Mouse (Mus musculus) limb, embryonic 12.5 days (tissue): ENCODE measurements around the gene Sh3yl1. TPM values are rescaled to one million over a fixed set of nuclear protein-coding genes. Genes with fewer than 3 reads are reported as not detected.

Source experiments
- ATAC-seq: fragments of 200-750 bp; cut with Nextera tagmentation; 2 replicates; pipeline ENCODE4 v1.8.0; 2017; ENCODE audit warnings: low read depth, moderate TSS enrichment; ENCODE audit not compliant: insufficient number of reproducible peaks, insufficient read depth, low FRiP score, low TSS enrichment
- H3K27ac ChIP-seq: fragments of 300-500 bp; sonication (generic); 2 replicates; pipeline ENCODE4 v1.5.1; 2016; ENCODE audit warnings: mild to moderate bottlenecking, moderate library complexity
- H3K27me3 ChIP-seq: fragments of 300-500 bp; sonication (generic); 2 replicates; pipeline ENCODE4 v1.6.1; 2016; ENCODE audit warnings: mild to moderate bottlenecking, moderate library complexity
- H3K36me3 ChIP-seq: fragments of 300-500 bp; sonication (generic); 2 replicates; pipeline ENCODE4 v1.6.1; 2016; ENCODE audit warnings: mild to moderate bottlenecking, moderate library complexity
- H3K4me1 ChIP-seq: fragments of 300-500 bp; sonication (generic); replicated peaks from 2 replicates; pipeline ENCODE4 v1.6.1; 2016
- H3K4me2 ChIP-seq: fragments of 300-500 bp; sonication (generic); 2 replicates; pipeline ENCODE4 v1.6.1; 2016; ENCODE audit warnings: mild to moderate bottlenecking, moderate library complexity
- H3K4me3 ChIP-seq: fragments of 300-500 bp; sonication (generic); replicated peaks from 2 replicates; pipeline ENCODE4 v1.5.1; 2016; ENCODE audit warnings: mild to moderate bottlenecking
- H3K9ac ChIP-seq: fragments of 300-500 bp; sonication (generic); replicated peaks from 2 replicates; pipeline ENCODE4 v1.6.1; 2016; ENCODE audit warnings: mild to moderate bottlenecking, moderate library complexity
- H3K9me3 ChIP-seq: fragments of 300-500 bp; sonication (generic); 2 replicates; pipeline ENCODE4 v1.6.1; 2016; ENCODE audit warnings: mild to moderate bottlenecking, moderate library complexity
- WGBS: fragments of 180-500 bp; shearing (Covaris S2); methylation state at CpG from one replicate; pipeline ENCODE4 v1.1.7; 2016; 5-methylcytosine and 5-hydroxymethylcytosine counted together
- polyA plus RNA-seq: library from polyadenylated mRNA; unstranded; fragments of >200 nt; fragmentation: Nextera tagmentation; extraction: Ambion mirVana; gene quantifications from 2 replicates; pipeline ENCODE4 v1.2.1, GENCODE M21; 2016

Sh3yl1 gene
- polyA plus RNA-seq, 1 experiment from 2014 or later = 15.9 TPM

- Histone ChIP-seq H3K27me3 (no peaks in the 10 kb centered on the region), H3K4me1 (peaks cover 6% of the 10 kb centered on the region; the same call in 1 of the 2 replicates), H3K9ac (no peak overlapping the region), H3K36me3 (peaks cover 15% of the 10 kb centered on the region), H3K4me3 (no peak overlapping the region), H3K4me2 (no peak overlapping the region), H3K9me3 (no peaks in the 10 kb centered on the region), H3K27ac (no peak overlapping the region)
- WGBS = 47% methylated on average over 3 of the region's 3 CpGs
- no peak for ATAC-seq
Observed at GRCm38 (mm10) chr12:30944197-30944596, 32.7 kb downstream of the Sh3yl1 start.

- Histone ChIP-seq H3K27me3 (no peaks in the 10 kb centered on the region), H3K9ac (no peak overlapping the region), H3K9me3 (no peaks in the 10 kb centered on the region), H3K36me3 (no peaks in the 10 kb centered on the region), H3K4me2 (no peak overlapping the region), H3K27ac (no peak overlapping the region), H3K4me1 (no peaks in the 10 kb centered on the region), H3K4me3 (no peak overlapping the region)
- WGBS = 73% methylated on average over 2 of the region's 2 CpGs
- ATAC-seq = no peak
Observed at GRCm38 (mm10) chr12:30970700-30971099, 59.2 kb downstream of the Sh3yl1 start.

GRCm38 (mm10) chr12:31003795-31004194, 92.3 kb downstream of the Sh3yl1 start:
- no peak for ATAC-seq
- no peak overlapping the region for H3K4me2 ChIP-seq
- peaks cover 6% of the 10 kb centered on the region; the same call in 1 of the 2 replicates for H3K4me1 ChIP-seq
- no peaks in the 10 kb centered on the region for H3K9me3 ChIP-seq
- no peak overlapping the region for H3K27ac ChIP-seq
- H3K9ac ChIP-seq = no peak overlapping the region
- WGBS = 81% methylated on average over 4 of the region's 4 CpGs
- peaks cover 6% of the 10 kb centered on the region; the same call in 1 of the 2 replicates for H3K27me3 ChIP-seq
- H3K4me3 ChIP-seq = no peak overlapping the region
- H3K36me3 ChIP-seq = no peaks in the 10 kb centered on the region

- no peak for ATAC-seq
- Histone ChIP-seq H3K36me3 (no peaks in the 10 kb centered on the region), H3K9me3 (no peaks in the 10 kb centered on the region), H3K4me2 (no peak overlapping the region), H3K27me3 (peaks cover 6% of the 10 kb centered on the region; the same call in 1 of the 2 replicates), H3K9ac (no peak overlapping the region), H3K27ac (no peak overlapping the region), H3K4me3 (no peak overlapping the region), H3K4me1 (peaks cover 6% of the 10 kb centered on the region; the same call in 1 of the 2 replicates)
- WGBS = 23% methylated on average over 3 of the region's 3 CpGs
Observed at GRCm38 (mm10) chr12:31005010-31005409, 93.5 kb downstream of the Sh3yl1 start.

- Histone ChIP-seq H3K4me1 (no peaks in the 10 kb centered on the region), H3K27ac (no peak overlapping the region), H3K9me3 (no peaks in the 10 kb centered on the region), H3K27me3 (peaks cover 6% of the 10 kb centered on the region; the same call in 1 of the 2 replicates), H3K36me3 (no peaks in the 10 kb centered on the region), H3K4me3 (no peak overlapping the region), H3K9ac (no peak overlapping the region), H3K4me2 (no peak overlapping the region)
- no peak for ATAC-seq
- 23% methylated on average over 6 of the region's 6 CpGs for WGBS
Observed at GRCm38 (mm10) chr12:31008171-31008570, 96.7 kb downstream of the Sh3yl1 start.

Other genes starting within 250 kb of the Sh3yl1 start
- 1.3 and 1.4 TPM in 2 replicates for gene Alkal2, start 27.3 kb upstream of the Sh3yl1 start, polyA plus RNA-seq
- 164 and 170 TPM in 2 replicates for gene Acp1, start 79 bp upstream of the Sh3yl1 start, polyA plus RNA-seq
- gene Fam110c, start 162.2 kb downstream of the Sh3yl1 start, polyA plus RNA-seq = 0.25 and 0.26 TPM in 2 replicates